Mouse (Mus musculus) forebrain, embryonic 14.5 days (tissue): ENCODE data around the gene Men1. TPM values are rescaled to one million over a fixed set of nuclear protein-coding genes. Genes with fewer than 3 reads are reported as not detected.
"Not testable (repeated sequence)": the region's sequence is repeated elsewhere in the genome, so short reads cannot be mapped to it uniquely, and the experiment has no call there.

Experiments used
- ATAC-seq: fragments of 200-750 bp; cut with Nextera tagmentation; 2 replicates; pipeline ENCODE4 v1.8.0; 2017; ENCODE audit warnings: mild to moderate bottlenecking, moderate library complexity
- DNase-seq: peaks from one replicate; pipeline ENCODE4 v3.0.0-alpha.2; 2015; ENCODE audit warnings: low spot score
- H3K27ac ChIP-seq: fragments of 300-500 bp; sonication (generic); 2 replicates; pipeline ENCODE4 v1.5.1; 2014; ENCODE audit warnings: low read depth, mild to moderate bottlenecking, control low read depth, low read length, moderate library complexity
- H3K27me3 ChIP-seq: fragments of 300-500 bp; sonication (generic); replicated peaks from 2 replicates; pipeline ENCODE4 v1.6.1; 2014; ENCODE audit warnings: low read length, control low read depth, mixed read lengths; ENCODE audit not compliant: control insufficient read depth, insufficient read depth
- H3K36me3 ChIP-seq: fragments of 300-500 bp; sonication (generic); 2 replicates; pipeline ENCODE4 v1.6.1; 2014; ENCODE audit warnings: low read length, control low read depth; ENCODE audit not compliant: control insufficient read depth, insufficient read depth
- H3K4me1 ChIP-seq: fragments of 300-500 bp; sonication (generic); 2 replicates; pipeline ENCODE4 v1.6.1; 2014; ENCODE audit warnings: antibody characterized with exemption, low read length, control low read depth; ENCODE audit not compliant: control insufficient read depth, insufficient read depth
- H3K4me2 ChIP-seq: fragments of 300-500 bp; sonication (generic); 2 replicates; pipeline ENCODE4 v1.6.1; 2014; ENCODE audit warnings: mild to moderate bottlenecking, control low read depth, low read length
- H3K4me3 ChIP-seq: fragments of 300-500 bp; sonication (generic); 2 replicates; pipeline ENCODE4 v1.5.1; 2014; ENCODE audit warnings: low read depth, low read length, control low read depth
- H3K9ac ChIP-seq: fragments of 300-500 bp; sonication (generic); 2 replicates; pipeline ENCODE4 v1.6.1; 2014; ENCODE audit warnings: mild to moderate bottlenecking, low read length, control low read depth, moderate library complexity
- H3K9me3 ChIP-seq: fragments of 300-500 bp; sonication (generic); replicated peaks from 2 replicates; pipeline ENCODE4 v1.6.1; 2016; ENCODE audit warnings: low read length, control low read depth, mixed read lengths; ENCODE audit not compliant: control insufficient read depth
- WGBS: fragments of 180-500 bp; shearing (Covaris S2); extraction: QIAGEN DNeasy Blood & Tissue Kit; methylation state at CpG from one replicate; pipeline ENCODE4 v1.1.7; 2014; 5-methylcytosine and 5-hydroxymethylcytosine counted together
- polyA plus RNA-seq: library from polyadenylated mRNA; unstranded; fragments of >200 nt; fragmentation: Nextera tagmentation; extraction: Ambion mirVana; gene quantifications from 2 replicates; pipeline ENCODE4 v1.2.1, GENCODE M21; 2014

Gene Men1
- polyA plus RNA-seq = 47.7 and 61.6 TPM in 2 replicates

- H3K4me1 ChIP-seq = peaks cover 15% of the 10 kb centered on the region
- peak within 1 kb of the TSS; percentile 98 for H3K4me2 ChIP-seq
- DNase-seq (peak; percentile 99), ATAC-seq (peak; percentile 96)
- no peaks in the 10 kb centered on the region for H3K27me3 ChIP-seq
- H3K9ac ChIP-seq = peak within 1 kb of the TSS; percentile 83
- peak within 1 kb of the TSS; percentile 70 for H3K27ac ChIP-seq
- no peaks in the 10 kb centered on the region for H3K9me3 ChIP-seq
- peaks cover 30% of the 10 kb centered on the region for H3K36me3 ChIP-seq
- WGBS = under 1% methylated on average over 35 of the region's 43 CpGs
- peak within 1 kb of the TSS; percentile 83 for H3K4me3 ChIP-seq
Observed at GRCm38 (mm10) chr19:6334673-6335457, at the start of gene Men1. Men1 (plus strand) TSS chr19:6334979.

- no peaks in the 10 kb centered on the region for H3K4me1 ChIP-seq
- no peak overlapping the region for H3K9ac ChIP-seq
- WGBS = 85% methylated on average over 8 of the region's 8 CpGs
- H3K4me3 ChIP-seq = no peak overlapping the region
- H3K27me3 ChIP-seq = no peaks in the 10 kb centered on the region
- no peak overlapping the region for H3K4me2 ChIP-seq
- no peak overlapping the region for H3K27ac ChIP-seq
- no peak for ATAC-seq
- no peaks in the 10 kb centered on the region for H3K9me3 ChIP-seq
- H3K36me3 ChIP-seq = peaks cover 64% of the 10 kb centered on the region
- no peak for DNase-seq
Observed at GRCm38 (mm10) chr19:6285226-6285625, 49.6 kb upstream of the Men1 start.

- Histone ChIP-seq H3K9me3 (no peaks in the 10 kb centered on the region), H3K4me1 (no peaks in the 10 kb centered on the region), H3K4me3 (no peak overlapping the region), H3K36me3 (peaks cover 58% of the 10 kb centered on the region), H3K9ac (no peak overlapping the region), H3K27me3 (no peaks in the 10 kb centered on the region), H3K27ac (no peak overlapping the region), H3K4me2 (no peak overlapping the region)
- ATAC-seq = no peak
- DNase-seq = no peak
- 86% methylated on average over 7 of the region's 7 CpGs for WGBS
Observed at GRCm38 (mm10) chr19:6285632-6286433, 48.9 kb upstream of the Men1 start.

GRCm38 (mm10) chr19:6286434-6287401, 48.1 kb upstream of the Men1 start:
- Histone ChIP-seq H3K4me2 (no peak overlapping the region), H3K4me3 (no peak overlapping the region), H3K27ac (no peak overlapping the region), H3K4me1 (no peaks in the 10 kb centered on the region), H3K36me3 (peaks cover 51% of the 10 kb centered on the region), H3K9ac (no peak overlapping the region), H3K9me3 (no peaks in the 10 kb centered on the region), H3K27me3 (no peaks in the 10 kb centered on the region)
- ATAC-seq = no peak
- DNase-seq = no peak
- 85% methylated on average over 19 of the region's 19 CpGs for WGBS

GRCm38 (mm10) chr19:6288236-6288894, 46.4 kb upstream of the Men1 start:
- DNase-seq = no peak
- peaks cover 36% of the 10 kb centered on the region for H3K36me3 ChIP-seq
- WGBS = 81% methylated on average over 13 of the region's 13 CpGs

DNA sequence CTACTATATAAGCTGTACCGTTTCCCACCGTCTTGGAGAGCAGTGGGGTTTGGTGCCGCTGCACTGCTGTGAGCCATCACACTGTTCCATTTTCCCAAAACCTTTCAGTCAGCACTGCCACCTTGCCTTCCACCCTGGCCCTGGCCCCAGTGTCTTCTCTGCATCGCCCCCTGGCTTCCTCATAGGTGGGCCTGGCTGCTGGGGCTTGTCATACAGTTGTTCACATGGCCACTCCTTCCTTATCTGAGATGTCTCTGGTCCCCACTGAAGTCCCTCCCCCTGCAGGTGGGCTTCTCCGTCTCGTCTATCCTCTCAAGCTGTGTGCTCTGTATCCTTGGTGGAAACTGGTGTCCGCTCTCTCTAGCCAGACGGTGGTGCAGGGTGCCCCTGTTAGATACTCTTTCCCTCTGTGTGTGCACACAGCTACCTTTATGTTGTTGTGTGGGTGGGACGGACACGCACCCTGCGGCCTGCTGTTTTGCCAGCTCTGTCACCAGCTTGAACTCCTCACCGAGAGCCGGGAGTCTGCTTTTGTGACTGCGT, 45.0 kb upstream of the Men1 start:
- Histone ChIP-seq H3K9me3 (no peaks in the 10 kb centered on the region), H3K4me2 (no peak overlapping the region), H3K27me3 (no peaks in the 10 kb centered on the region), H3K4me3 (no peak overlapping the region), H3K9ac (no peak overlapping the region), H3K36me3 (peaks cover 31% of the 10 kb centered on the region), H3K27ac (no peak overlapping the region), H3K4me1 (no peaks in the 10 kb centered on the region)
- DNase-seq (no peak), ATAC-seq (no peak)
- 92% methylated on average over 14 of the region's 14 CpGs for WGBS

More at GRCm38 (mm10) chr19:6288236-6288894, 46.4 kb upstream of the Men1 start:
- Histone ChIP-seq H3K4me3 (no peak overlapping the region), H3K9me3 (no peaks in the 10 kb centered on the region), H3K27ac (no peak overlapping the region), H3K4me1 (no peaks in the 10 kb centered on the region), H3K4me2 (no peak overlapping the region), H3K27me3 (no peaks in the 10 kb centered on the region), H3K9ac (no peak overlapping the region)
- no peak for ATAC-seq

- not testable (repeated sequence) for H3K9me3 ChIP-seq, H3K4me3 ChIP-seq, H3K9ac ChIP-seq, H3K4me2 ChIP-seq, ATAC-seq, H3K27ac ChIP-seq, H3K27me3 ChIP-seq, DNase-seq, H3K4me1 ChIP-seq
- peaks cover 32% of the 10 kb centered on the region for H3K36me3 ChIP-seq
- whole genome bisulfite sequencing = 88% methylated on average over 5 of the region's 6 CpGs
Observed at GRCm38 (mm10) chr19:6290720-6291116, 44.1 kb upstream of the Men1 start.
